In genomic region chr4:84177827-84178226, GRCm38 (mm10) we compare ENCODE assay signal across 30 mouse cellular contexts.
DNase-seq lines count a peak whose midpoint lies in the region; ATAC-seq and TF ChIP-seq lines count a peak whose summit lies in the region.
"Had no signal": no experiment of that assay in that cellular context is flagged by ENCODE, and none has a peak within 500 bp of the region (broad histone marks: within the 10 kb centered on the region; RNA-seq: fewer than 3 reads in every experiment).

No protein-coding gene starts in this region.

- H3K9me3 ChIP-seq in forebrain, embryonic 12.5 days = no peaks in the 10 kb centered on the region; the same call in 1 of the 2 replicates
- no peaks in the 10 kb centered on the region for H3K9me3 ChIP-seq in forebrain, embryonic 10.5 days
- no peaks in the 10 kb centered on the region for H3K9me3 ChIP-seq in midbrain, embryonic 11.5 days (ENCODE audit: control insufficient read depth, low read length)
- no peaks in the 10 kb centered on the region for H3K9me3 ChIP-seq in midbrain, postnatal 0 days (ENCODE audit: low read length)
- no peaks in the 10 kb centered on the region for H3K9me3 ChIP-seq in forebrain, embryonic 14.5 days (replicated peaks; ENCODE audit: control insufficient read depth, low read length)
- no peaks in the 10 kb centered on the region for H3K9me3 ChIP-seq in neural tube, embryonic 14.5 days (ENCODE audit: control insufficient read depth, low read length)
- H3K9me3 ChIP-seq: heart, embryonic 12.5 days; intestine, embryonic 15.5 days had no signal

- ATAC-seq in forebrain, embryonic 12.5 days (ENCODE audit: low FRiP score) = 0 out of 2 replicates have a peak, but pooled peaks have one; percentile 44
- ATAC-seq in midbrain, embryonic 11.5 days (ENCODE audit: low FRiP score) = peak; percentile 57
- ATAC-seq in midbrain, postnatal 0 days (ENCODE audit: low FRiP score) = no peak
- ATAC-seq in forebrain, embryonic 14.5 days = peak; percentile 34; the same call in 1 of the 2 replicates
- ATAC-seq in neural tube, embryonic 14.5 days (ENCODE audit: low read depth) = peak; percentile 38; the same call in 1 of the 2 replicates
- ATAC-seq: hindbrain, postnatal 0 days; intestine, embryonic 15.5 days; Patski had no signal

- no peak overlapping the region for H3K27ac ChIP-seq in forebrain, embryonic 12.5 days
- no peak overlapping the region for H3K27ac ChIP-seq in forebrain, embryonic 10.5 days
- H3K27ac ChIP-seq in midbrain, embryonic 11.5 days (ENCODE audit: low read depth, low read length) = no peak overlapping the region
- no peak overlapping the region for H3K27ac ChIP-seq in midbrain, postnatal 0 days (ENCODE audit: low read depth, low read length)
- H3K27ac ChIP-seq in forebrain, embryonic 14.5 days (ENCODE audit: low read depth, low read length) = no peak overlapping the region
- H3K27ac ChIP-seq in neural tube, embryonic 14.5 days (ENCODE audit: low read depth, low read length) = no peak overlapping the region
- H3K27ac ChIP-seq: gastrocnemius, adult 2 months; heart, adult 2 months; hindbrain, postnatal 0 days; intestine, embryonic 15.5 days; kidney, postnatal 0 days; liver, embryonic 14.5 days; macrophage; stomach, postnatal 0 days had no signal

- no peak overlapping the region for H3K4me3 ChIP-seq in forebrain, embryonic 12.5 days (replicated peaks)
- H3K4me3 ChIP-seq in forebrain, embryonic 10.5 days = no peak overlapping the region
- no peak overlapping the region for H3K4me3 ChIP-seq in midbrain, embryonic 11.5 days (ENCODE audit: low read depth, low read length)
- no peak overlapping the region for H3K4me3 ChIP-seq in midbrain, postnatal 0 days (ENCODE audit: low read depth, low read length)
- no peak overlapping the region for H3K4me3 ChIP-seq in forebrain, embryonic 14.5 days (ENCODE audit: low read depth, low read length)
- H3K4me3 ChIP-seq in neural tube, embryonic 14.5 days (ENCODE audit: low read depth, low read length) = no peak overlapping the region
- H3K4me3 ChIP-seq: gastrocnemius, adult 2 months; heart, adult 2 months; heart, embryonic 12.5 days; intestine, embryonic 15.5 days had no signal

- no peaks in the 10 kb centered on the region for H3K36me3 ChIP-seq in forebrain, embryonic 12.5 days (replicated peaks)
- no peaks in the 10 kb centered on the region for H3K36me3 ChIP-seq in forebrain, embryonic 10.5 days (replicated peaks)
- no peaks in the 10 kb centered on the region for H3K36me3 ChIP-seq in midbrain, embryonic 11.5 days (ENCODE audit: control insufficient read depth, insufficient read depth, low read length)
- no peaks in the 10 kb centered on the region for H3K36me3 ChIP-seq in midbrain, postnatal 0 days (ENCODE audit: insufficient read depth, low read length)
- no peaks in the 10 kb centered on the region for H3K36me3 ChIP-seq in forebrain, embryonic 14.5 days (ENCODE audit: control insufficient read depth, insufficient read depth, low read length)
- no peaks in the 10 kb centered on the region for H3K36me3 ChIP-seq in neural tube, embryonic 14.5 days (ENCODE audit: control insufficient read depth, insufficient read depth, low read length)
- H3K36me3 ChIP-seq: heart, embryonic 12.5 days; intestine, embryonic 15.5 days had no signal

- no peak overlapping the region for H3K9ac ChIP-seq in forebrain, embryonic 12.5 days
- H3K9ac ChIP-seq in midbrain, embryonic 11.5 days (ENCODE audit: low read length) = no peak overlapping the region
- H3K9ac ChIP-seq in midbrain, postnatal 0 days (replicated peaks; ENCODE audit: low read length, poor library complexity, severe bottlenecking) = no peak overlapping the region
- no peak overlapping the region for H3K9ac ChIP-seq in forebrain, embryonic 14.5 days (ENCODE audit: low read length)
- H3K9ac ChIP-seq in neural tube, embryonic 14.5 days (replicated peaks; ENCODE audit: low read depth, low read length) = no peak overlapping the region
- H3K9ac ChIP-seq: heart, embryonic 12.5 days; intestine, embryonic 15.5 days; liver, embryonic 14.5 days had no signal

- H3K4me2 ChIP-seq in forebrain, embryonic 12.5 days = no peak overlapping the region
- no peak overlapping the region for H3K4me2 ChIP-seq in midbrain, embryonic 11.5 days
- H3K4me2 ChIP-seq in midbrain, postnatal 0 days (ENCODE audit: low read depth, low read length, poor library complexity, severe bottlenecking) = no peak overlapping the region
- no peak overlapping the region for H3K4me2 ChIP-seq in forebrain, embryonic 14.5 days (ENCODE audit: low read length)
- no peak overlapping the region for H3K4me2 ChIP-seq in neural tube, embryonic 14.5 days (ENCODE audit: low read depth, low read length)
- H3K4me2 ChIP-seq: heart, embryonic 12.5 days; intestine, embryonic 15.5 days had no signal

- TF ChIP-seq CTCF in midbrain, postnatal 0 days (IDR thresholded peaks at IDR 0.05) = no peak

- H3K4me1 ChIP-seq in forebrain, embryonic 12.5 days = peaks cover 17% of the 10 kb centered on the region
- H3K4me1 ChIP-seq in forebrain, embryonic 10.5 days = peaks cover 17% of the 10 kb centered on the region
- H3K4me1 ChIP-seq in midbrain, embryonic 11.5 days (ENCODE audit: control insufficient read depth, insufficient read depth, low read length) = peaks cover 14% of the 10 kb centered on the region
- no peaks in the 10 kb centered on the region for H3K4me1 ChIP-seq in midbrain, postnatal 0 days (ENCODE audit: insufficient read depth, low read length)
- H3K4me1 ChIP-seq in forebrain, embryonic 14.5 days (ENCODE audit: control insufficient read depth, insufficient read depth, low read length) = peaks cover 6% of the 10 kb centered on the region; the same call in 1 of the 2 replicates
- 0 out of 2 replicates have a peak, but pooled peaks cover 3% of the 10 kb centered on the region for H3K4me1 ChIP-seq in neural tube, embryonic 14.5 days (ENCODE audit: control insufficient read depth, insufficient read depth, low read length)
- H3K4me1 ChIP-seq: intestine, embryonic 15.5 days had no signal

- 18% methylated on average over 3 of the region's 3 CpGs for WGBS in forebrain, embryonic 12.5 days
- WGBS in forebrain, embryonic 10.5 days = 24% methylated on average over 3 of the region's 3 CpGs
- WGBS in midbrain, embryonic 11.5 days = 11% methylated on average over 3 of the region's 3 CpGs
- WGBS in midbrain, postnatal 0 days = 22% methylated on average over 3 of the region's 3 CpGs
- 6% methylated on average over 3 of the region's 3 CpGs for WGBS in forebrain, embryonic 14.5 days
- WGBS in neural tube, embryonic 14.5 days = 14% methylated on average over 3 of the region's 3 CpGs

- DNase-seq in forebrain, embryonic 10.5 days (ENCODE audit: extremely low spot score, low spot score) = no peak
- DNase-seq in midbrain, embryonic 11.5 days (ENCODE audit: low spot score, missing footprints) = no peak
- DNase-seq in midbrain, postnatal 0 days (ENCODE audit: low spot score) = no peak
- peak; percentile 41 for DNase-seq in forebrain, embryonic 14.5 days (ENCODE audit: low spot score)
- no peak for DNase-seq in ovary, postnatal 36 days (ENCODE audit: low spot score)
- DNase-seq: adrenal gland, postnatal 10 days; cerebellum, adult 11 months; cerebellum, adult 9-10 months; cerebellum, postnatal 36 days; gastrocnemius, adult 2 months; heart, adult 2 months; heart, postnatal 4 days; kidney, adult 2 months; layer of hippocampus, adult 9-11 months; liver; lung, adult 2 months; lung, postnatal 10 days; right cerebral cortex, postnatal 4 days; thymus, adult 18-20 months; thymus, postnatal 25 days had no signal

- H3K27me3 ChIP-seq in forebrain, embryonic 12.5 days = peaks cover 6% of the 10 kb centered on the region; the same call in 1 of the 2 replicates
- H3K27me3 ChIP-seq in forebrain, embryonic 10.5 days (ENCODE audit: poor library complexity, severe bottlenecking) = peaks cover 25% of the 10 kb centered on the region; the same call in 1 of the 2 replicates
- H3K27me3 ChIP-seq in midbrain, embryonic 11.5 days (ENCODE audit: control insufficient read depth, insufficient read depth, low read length) = peaks cover 13% of the 10 kb centered on the region
- H3K27me3 ChIP-seq in midbrain, postnatal 0 days (ENCODE audit: insufficient read depth, low read length) = 0 out of 2 replicates have a peak, but pooled peaks cover 5% of the 10 kb centered on the region
- no peaks in the 10 kb centered on the region for H3K27me3 ChIP-seq in forebrain, embryonic 14.5 days (replicated peaks; ENCODE audit: control insufficient read depth, insufficient read depth, low read length)
- H3K27me3 ChIP-seq in neural tube, embryonic 14.5 days (ENCODE audit: control insufficient read depth, insufficient read depth, low read length) = no peaks in the 10 kb centered on the region
- H3K27me3 ChIP-seq: heart, embryonic 12.5 days; intestine, embryonic 15.5 days; Patski had no signal
